Mouse (Mus musculus) cortical plate, adult 2 months (tissue): ENCODE results near the gene Tnp2.

ENCODE experiments used
- CTCF ChIP-seq: fragments of 200-500 bp; IDR thresholded peaks from 2 replicates; pipeline ENCODE4 v1.5.1; 2011; ENCODE audit warnings: mild to moderate bottlenecking, control low read depth, low read length; ENCODE audit not compliant: insufficient read depth; ENCODE audit errors: extremely low read depth
- POLR2A ChIP-seq: fragments of 200-500 bp; IDR thresholded peaks from 2 replicates; pipeline ENCODE4 v1.6.1; 2011; ENCODE audit warnings: mild to moderate bottlenecking, low read length, control low read depth; ENCODE audit not compliant: insufficient read depth; ENCODE audit errors: extremely low read depth

- TF ChIP-seq CTCF (no peak), POLR2A (no peak)
Measured at GRCm38 (mm10) chr16:10768821-10769220, 19.6 kb downstream of the Tnp2 start.
